Mouse (Mus musculus) layer of hippocampus, postnatal 14 days (tissue): Measurements from ENCODE around the gene Ddb2. TPM values are rescaled to one million over a fixed set of nuclear protein-coding genes. Genes with fewer than 3 reads are reported as not detected.

Experiments
- DNase-seq, 2 experiments: peaks; one replicate each; pipeline ENCODE4 v3.0.0; 2021 to 2022; ENCODE audit warnings: low spot score in 2 of 2, mixed read lengths in 1 of 2
- total RNA-seq, 2 experiments: library from RNA; stranded (reverse); gene quantifications; 2 replicates each; pipeline ENCODE4 v1.2.3; 2021

Gene Ddb2
- total RNA-seq, 2 experiments from 2014 or later: 7.3 to 9.1 TPM

DNA sequence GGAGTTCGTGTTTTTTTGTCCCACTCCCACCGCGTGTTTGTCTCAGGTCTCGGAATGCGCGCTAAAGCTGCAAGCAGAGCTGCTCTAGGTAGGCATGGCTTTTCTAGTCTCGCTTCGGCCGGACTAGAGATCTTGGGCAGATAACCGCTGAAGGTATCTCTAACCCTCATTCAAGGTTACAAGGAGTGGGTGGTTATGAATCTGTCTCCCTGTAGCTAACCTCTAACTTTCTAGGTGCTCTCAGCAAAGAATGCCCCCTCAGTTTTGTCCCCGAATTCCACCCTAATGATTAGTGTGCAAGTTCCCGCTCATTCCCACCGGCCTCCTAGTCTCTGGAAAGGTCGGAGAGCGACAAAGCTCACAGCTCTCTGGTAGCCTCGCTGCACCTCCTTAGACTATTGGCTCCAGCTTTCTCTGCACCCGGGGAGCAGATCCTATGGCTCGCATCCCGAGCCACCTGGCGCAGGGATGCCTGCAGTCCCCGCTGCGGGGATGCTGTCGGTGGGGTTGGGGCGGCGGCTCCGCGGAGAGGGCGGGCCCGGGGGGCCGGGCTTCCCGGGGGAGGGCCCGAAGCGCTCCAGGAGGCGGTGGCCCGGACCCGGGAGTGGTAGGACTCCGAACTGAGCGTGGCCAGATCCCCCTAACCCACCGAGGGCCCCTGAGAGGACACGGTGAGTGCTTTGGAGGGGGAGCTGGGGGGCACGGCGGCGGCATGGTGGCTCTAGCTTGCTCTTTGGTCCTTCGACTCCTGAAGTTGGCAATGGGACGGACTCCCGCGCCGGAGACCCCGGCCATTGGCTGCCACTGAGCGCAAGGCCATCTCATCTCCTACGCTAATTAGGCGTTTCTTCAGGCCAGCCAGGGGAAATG lies 19.7 kb upstream of the Ddb2 start:
- peak in 1 of 2 experiments; percentile 57 for DNase-seq

DNA sequence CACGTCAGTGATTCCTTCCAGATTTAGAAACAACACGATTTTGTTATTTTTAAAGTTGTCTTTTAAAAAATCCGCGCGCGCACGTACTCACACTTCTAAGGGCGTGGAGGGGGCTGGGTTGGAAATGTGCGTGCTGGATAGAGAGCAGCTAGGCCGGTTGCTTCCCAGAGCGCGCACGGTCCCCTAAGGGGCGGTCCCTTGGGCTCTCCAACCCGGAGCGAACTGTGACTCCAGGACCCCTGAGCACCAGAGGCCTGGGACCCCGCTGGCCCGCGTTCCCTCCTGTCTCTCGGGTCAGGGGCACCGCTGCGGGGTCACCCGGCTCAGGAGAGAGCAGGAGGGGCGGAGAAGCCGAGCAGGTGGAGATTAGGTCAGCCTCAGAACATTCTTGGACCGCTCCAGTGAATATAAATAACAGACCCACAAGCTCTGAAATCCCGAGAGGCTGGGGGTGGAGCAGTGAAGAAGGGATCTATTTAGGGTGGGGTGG lies 18.9 kb upstream of the Ddb2 start, which contains the start of gene Pacsin3:
Gene Pacsin3 (plus strand): TSS at position 294 of the 490 bp plus-strand sequence.
- peak in 1 of 2 experiments; percentile 6 for DNase-seq

DNA sequence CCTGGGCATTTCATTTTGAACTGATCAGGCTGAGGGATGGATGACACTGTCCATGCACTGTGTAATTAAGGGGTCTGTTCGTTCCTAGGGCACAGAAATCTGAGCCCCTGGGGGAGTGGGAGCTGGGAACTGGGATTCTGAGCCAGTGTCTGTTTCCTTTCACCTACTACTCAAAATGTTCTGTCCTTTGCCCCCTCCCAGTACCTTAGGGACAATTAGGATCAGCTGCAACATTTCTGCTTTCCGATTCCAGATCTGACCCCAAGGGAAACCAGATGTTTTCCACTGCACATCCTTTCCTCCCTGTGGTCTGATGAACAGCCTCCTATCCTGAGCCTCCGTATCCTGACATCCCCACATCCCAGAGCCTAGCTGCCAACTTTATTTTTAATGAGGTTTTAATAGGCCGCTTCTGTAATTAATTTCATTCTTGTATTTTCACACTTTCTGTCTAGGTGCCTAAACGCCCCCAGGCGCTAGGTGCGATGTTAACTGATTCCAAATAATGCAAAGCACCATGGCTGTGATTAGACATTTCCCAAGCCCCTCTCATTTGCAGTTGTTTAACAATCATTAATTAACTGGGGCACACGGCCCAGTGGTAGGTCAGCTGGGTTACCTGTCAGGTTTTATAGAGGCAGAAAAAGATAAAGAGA lies 18.1 kb upstream of the Ddb2 start:
- DNase-seq: no peak

DNA sequence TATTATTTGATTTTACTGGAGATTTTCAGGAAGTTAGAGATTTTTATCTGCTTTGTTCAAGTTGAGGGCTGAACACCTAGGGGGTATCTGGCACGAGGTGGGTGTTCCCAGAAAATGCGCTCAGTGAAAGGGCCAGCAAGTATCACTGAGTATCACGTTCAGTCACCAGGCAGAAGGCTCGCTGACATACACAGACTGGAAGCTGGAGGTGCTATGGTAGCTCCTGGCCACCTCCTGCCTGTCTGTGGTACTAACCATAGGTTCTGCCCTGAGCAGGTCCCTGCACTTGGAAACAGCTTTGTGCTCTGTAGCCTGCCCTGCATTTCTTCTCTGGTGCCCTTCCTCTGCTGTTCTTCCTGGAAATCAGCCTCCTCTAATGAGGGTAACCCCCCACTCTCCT lies 15.7 kb upstream of the Ddb2 start:
- no peak for DNase-seq

DNA sequence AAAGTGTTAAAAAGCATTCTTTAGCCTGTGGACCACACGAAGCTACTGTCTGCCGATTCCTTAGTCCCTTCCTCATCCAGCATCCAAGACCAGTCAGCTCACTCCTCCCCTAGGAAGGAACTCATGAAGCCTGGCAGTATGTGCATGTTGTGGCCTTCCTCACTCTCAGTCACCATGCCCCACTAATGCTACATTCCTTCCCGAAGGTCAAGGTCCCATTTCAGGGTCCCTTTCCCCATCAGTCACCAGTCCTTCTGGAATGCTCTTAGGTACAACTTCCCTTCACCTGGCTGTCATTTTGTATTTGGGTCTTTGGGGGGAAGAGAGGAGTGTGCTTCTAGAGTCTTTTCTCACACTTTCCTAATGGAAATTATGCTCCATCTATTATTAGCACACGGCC lies 15.2 kb upstream of the Ddb2 start:
- no peak for DNase-seq

DNA sequence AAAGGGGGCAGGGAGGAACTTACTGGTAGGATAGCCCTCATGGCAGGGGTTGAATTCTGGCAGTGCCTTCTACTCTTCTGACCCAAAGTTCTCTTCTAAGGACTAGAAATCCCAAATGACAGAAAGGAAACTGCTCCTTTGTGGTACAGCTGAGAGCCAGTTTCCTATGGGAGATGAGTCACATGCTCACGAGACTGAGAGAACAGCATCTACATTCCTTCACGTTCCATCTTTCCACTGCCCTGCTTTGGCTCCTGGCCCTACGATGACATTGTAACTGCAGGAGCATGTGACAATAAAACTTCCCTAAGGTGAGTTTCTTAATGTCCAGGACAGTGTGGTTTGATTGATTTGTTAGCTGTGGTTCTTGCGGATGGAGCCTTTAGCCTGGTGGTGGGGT lies 11.6 kb upstream of the Ddb2 start:
- DNase-seq: no peak

DNA sequence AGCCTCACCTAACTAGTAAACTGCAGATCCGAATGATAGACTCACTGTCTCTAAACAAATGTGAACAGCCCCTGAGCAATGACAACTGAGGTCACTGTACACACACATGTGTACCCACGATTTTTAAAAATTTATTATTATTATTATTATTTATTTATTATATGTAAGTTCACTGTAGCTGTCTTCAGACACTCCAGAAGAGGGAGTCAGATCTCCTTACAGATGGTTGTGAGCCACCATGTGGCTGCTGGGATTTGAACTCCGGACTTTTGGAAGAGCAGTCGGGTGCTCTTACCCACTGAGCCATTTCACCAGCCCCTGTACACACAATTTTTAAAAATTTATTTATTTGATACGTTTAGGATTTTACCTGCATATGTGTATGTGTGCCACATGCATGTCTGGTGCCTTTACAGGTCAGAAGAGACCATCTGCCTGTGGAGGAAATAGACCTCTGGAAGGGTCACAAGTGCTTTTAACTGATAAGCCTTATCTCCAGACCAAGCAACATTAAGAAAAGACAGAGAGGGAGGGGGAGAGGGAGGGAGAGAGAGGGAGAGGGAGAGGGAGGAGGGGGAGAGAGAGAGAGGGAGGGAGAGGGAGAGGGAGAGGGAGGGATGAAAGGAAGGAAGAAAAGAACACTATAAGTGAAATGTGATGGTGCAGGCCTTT lies 7.9 kb upstream of the Ddb2 start:
- no peak for DNase-seq

DNA sequence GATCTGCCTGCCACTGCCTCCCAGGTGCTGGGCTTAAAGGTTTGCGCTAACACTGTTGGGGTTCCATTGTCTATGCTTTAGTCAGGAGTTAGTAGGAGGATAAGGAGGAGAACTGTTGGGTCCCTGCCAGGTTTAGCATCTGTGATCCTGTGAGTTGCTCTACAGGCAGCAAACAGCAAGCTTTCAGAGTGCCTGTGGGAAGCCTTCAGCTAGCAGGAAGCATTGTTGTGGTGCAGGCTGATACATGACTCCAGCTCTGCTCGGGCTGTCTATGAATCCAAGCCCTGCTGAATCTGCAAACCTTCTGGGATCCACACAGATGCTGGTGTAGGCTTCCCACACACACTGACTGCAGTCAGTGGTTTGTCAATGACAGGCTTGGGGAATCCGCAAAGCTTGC lies 6.6 kb upstream of the Ddb2 start:
- DNase-seq: peak; percentile 47 to 68

DNA sequence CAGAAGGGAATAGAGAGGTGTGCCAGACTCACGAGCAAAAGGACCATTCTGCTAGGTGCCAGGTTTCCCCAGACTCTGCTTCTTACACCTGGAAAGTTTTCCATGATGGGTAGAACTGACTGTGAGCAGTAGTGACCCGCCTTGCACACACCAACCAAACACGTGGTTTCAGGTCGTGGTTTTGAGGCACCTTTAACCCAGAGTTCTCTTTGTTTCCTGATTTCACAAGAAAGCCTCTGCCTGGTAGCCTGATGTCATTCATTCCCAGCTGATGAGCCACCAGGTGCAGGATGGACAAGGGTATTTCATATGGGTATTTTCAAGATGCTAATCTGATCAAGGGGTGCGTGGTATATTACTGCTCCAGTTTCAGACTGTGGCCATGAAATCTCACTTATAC lies 5.8 kb upstream of the Ddb2 start:
- no peak for DNase-seq

DNA sequence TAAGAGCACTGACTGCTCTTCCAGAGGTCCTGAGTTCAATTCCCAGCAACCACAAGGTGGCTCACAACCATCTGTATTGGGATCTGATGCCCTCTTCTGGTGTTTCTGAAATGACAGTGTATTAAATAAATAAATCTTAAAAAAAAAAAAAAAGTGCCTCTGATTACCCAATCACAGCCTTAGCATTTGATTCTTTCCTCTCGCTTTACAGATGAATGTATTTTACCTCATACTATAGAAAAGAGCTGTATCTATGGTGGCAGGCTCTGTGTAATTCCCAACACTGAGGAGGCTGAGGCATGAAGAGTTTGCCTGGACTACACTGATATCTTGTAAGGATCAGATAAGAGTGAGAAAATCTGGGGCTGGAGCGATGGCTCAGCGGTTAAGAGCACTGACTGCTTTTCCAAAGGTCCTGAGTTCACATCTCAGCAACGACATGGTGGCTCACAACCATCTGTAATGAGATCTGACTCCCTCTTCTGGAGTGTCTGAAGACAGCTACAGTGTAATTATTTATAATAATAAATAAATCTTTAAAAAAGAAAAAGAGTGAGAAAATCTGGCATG lies 814 bp upstream of the Ddb2 start:
- DNase-seq: peak in 1 of 2 experiments; percentile 49

DNA sequence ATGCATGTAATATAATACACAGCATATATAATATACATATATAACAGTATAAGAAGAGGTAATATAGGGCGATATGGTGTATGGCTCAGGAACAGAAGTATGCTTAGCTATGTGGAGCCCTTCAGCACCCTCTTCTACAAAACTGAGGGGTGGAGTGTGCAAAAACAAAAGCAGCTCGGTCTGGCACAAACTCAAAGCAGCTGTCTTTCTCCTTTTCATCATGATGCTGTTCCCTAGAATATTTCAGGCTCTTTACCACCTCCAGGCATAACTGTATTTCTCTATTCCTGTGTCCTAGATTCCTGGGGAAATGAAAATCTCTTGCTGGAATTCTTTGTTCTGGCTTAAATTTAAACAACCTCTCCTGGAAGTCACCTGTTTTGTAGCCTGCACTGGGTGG lies 7.0 kb downstream of the Ddb2 start:
- DNase-seq: no peak

DNA sequence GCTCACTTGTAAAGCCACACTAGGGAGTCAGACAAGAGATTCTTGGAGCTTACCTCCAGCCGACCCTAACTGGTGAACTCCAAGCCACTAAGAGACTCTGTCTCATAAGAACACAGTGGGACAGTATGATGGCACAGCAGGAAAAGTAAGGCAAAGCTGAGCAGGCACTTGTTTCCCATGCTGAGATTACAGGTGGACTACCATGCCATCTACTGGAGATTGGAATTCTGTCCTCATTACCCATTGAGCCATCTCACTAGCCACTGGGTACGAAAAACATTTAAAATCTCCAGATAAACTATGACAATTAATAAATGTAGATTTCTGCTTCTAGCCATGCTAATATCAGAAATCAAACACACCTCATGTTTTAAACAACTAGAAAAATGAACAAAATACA lies 13.2 kb downstream of the Ddb2 start:
- no peak for DNase-seq

DNA sequence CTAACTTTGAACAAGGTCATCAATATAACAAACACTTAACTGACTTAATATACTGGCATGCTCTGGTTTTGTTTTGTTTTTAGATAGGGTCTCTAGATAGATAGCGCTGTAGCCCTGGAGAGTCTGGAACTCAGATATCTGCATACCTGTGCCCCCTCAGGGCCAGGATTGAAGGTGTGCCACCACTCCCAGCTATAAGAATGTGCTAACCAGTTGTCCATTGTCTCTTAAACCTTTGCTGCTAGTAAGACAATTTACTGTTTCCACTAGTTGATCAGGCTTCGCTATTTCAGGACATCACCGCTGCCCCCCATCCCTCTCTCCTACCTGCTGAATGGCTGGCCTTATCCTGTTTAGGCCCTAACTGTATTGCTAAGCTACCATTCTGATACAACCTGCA lies 16.3 kb downstream of the Ddb2 start:
- no peak for DNase-seq

DNA sequence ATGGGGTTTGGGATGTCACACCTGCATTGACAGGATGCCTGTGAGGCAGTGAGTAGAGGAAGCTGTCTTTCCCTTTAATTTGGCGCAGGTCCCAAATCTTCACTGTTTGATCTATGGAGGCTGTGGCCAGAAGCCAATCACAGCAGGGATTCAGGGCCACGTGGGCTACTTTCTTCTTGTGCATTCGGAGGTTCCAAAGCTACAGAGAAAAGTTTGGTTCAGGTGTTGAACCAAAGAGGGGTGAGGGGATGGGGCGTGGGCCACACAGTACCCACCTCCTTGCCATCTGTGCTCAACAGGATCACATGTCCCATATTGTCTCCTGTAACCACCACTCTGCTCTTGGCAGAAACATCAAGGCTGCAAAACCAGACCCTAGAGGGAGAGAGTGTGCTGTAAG lies 19.8 kb downstream of the Ddb2 start:
- DNase-seq: no peak

DNA sequence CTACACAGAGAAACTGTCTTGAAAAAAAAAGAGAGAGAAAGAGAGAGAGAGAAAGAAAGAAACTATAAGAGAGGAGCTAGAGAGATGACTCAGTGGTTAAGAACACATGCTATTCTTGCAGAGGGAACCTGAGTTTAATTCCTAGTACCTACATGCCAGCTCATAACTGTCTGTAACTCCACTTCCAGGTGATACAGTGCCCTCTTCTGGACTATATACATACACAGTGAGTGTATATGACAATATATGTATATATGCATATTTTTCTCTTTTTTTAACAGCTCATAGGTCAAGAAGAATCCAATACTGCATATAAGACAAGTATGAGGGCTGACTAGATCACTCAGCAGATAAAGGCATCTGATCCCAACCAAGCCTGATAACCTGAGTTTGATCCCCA lies 23.5 kb downstream of the Ddb2 start:
- DNase-seq: no peak

DNA sequence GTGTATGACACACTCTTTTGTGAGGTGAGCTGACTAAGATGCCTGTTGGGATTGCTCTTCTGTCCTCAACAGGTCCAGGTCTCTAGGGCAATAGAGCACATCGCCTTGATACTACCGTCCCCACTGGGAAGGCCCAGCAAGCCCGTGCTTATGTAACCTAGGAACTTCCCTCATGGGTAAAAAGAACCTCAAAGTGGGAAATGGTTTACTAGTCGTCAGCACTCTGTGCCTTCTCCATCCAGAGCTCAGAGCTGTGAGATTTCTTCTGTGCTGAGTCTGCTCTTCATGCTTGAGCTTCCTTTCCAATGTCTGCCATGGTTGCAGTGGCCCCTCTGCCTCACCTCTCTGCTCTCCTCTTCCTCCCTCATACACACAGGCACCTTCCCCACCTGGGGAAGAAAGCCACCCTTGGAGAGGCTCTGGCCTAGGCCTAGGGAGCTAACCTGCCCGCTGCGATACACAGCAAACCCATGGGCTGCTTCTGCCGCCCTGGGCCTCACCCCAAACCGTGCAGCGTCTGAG lies 30.5 kb downstream of the Ddb2 start:
- no peak for DNase-seq

DNA sequence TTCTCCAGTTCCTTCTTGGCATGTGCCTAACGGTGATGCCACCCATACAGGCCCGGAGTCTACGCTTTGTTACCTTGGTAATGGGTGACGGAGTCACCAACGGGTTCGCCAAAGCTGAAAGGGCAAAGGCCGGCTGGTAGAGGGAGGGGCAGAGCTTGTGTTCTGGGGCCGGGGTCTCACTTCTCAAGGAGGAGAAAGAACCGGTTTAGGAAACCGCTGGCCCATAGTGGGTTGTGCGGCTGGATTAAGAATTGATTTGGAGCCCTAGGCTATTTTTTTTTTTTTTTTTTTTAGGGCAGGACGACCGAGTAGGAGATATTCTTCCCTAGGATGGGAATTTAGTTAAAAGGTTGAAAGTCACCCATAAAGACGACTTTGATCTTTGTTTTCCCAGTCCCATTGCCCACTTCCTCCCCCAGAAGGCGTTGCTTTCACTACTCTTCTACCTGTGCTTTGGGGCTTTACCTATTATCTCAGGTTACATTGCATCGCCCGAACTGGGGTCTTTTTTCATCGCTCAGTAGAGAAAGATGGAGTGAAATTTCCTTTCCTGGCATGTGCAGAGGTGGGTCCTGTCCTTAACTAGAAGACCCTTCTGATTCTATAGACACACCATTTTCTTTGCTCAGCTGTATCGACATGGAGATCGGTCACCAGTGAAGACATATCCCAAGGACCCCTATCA lies 33.7 kb downstream of the Ddb2 start:
- DNase-seq: no peak

DNA sequence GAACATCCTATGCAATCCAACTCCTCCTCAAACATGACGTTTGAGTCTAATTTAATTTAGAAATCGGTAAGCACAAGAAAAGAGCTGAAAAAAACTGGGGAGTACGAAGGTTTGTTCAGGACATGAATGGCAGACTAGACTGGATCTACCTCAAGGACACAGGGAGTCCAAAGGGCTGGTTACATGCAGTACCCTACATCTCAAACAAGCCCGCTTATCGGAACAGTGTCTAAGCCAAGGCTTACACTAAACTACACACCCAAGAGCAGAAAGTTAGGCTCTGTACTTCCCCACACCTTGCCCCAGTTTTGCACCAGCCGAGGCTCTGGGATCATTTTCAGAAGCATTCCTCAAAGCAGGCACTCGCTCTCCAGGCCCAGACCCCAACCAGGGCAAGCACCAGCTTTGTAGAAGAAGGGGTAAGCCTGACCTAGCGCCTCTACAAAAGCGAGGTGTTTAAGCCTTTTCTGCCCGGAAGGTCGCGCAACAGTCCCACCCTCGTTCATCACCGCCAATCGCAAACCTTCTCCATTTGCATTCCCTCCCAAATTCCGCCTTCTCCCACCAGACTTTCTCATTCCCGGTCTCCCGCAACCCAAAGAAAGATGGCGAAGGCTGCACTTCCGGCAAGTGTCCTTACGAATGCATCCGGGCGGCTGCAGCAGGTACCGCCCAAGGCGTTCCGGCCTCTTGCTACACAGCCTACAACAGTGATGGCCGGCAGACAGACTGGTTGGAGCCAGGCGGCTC lies 34.4 kb downstream of the Ddb2 start, which contains the start of the genes Nr1h3 and Acp2:
Gene Nr1h3 (minus strand): TSS at position 613 of the 750 bp plus-strand sequence.
Gene Acp2 (plus strand): TSS at position 664 of the 750 bp plus-strand sequence.
- peak; percentile 97 to 98 for DNase-seq

DNA sequence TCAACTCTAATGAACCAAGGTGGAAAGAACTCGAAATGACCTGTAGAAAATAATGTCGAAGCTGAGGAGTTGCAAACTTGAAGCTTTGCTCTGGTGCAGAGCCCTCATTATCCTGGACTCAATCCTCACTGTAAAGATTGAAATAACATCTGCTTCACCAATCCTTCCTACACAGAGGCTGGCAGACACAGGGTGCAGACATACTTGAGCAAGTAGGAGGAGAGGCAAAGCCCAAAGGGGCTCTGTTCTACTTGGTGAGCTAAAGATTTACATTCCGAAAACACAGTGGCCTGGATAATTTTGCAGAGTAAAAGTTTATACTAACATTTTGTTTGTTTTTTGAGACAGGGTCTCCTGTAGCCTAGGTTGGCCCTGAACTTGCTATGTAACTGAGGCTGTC lies 37.9 kb downstream of the Ddb2 start:
- no peak for DNase-seq

DNA sequence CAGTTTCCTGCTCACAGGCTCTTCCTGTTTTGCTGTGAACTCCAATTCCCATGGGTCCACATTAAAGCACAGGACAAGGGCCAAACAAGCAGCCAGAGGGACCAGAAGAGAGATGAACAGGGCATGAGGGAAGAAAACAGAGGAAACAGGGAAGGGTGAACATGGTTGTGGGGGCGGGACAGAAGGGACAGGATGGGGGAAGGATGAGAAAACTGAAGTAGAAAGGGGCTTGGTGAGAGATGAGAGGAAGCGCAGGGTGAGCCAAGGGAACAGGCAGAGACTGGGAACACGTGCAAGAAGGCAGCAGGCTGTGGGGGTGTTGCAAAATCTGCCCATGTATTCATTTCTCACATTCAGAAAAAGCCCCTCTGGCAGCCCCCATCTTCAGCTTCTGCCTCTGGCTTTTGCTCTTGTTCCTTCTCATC lies 40.2 kb downstream of the Ddb2 start:
- DNase-seq: peak; percentile 55 to 82
